Mouse (Mus musculus) G1E (cell line): ENCODE data around the gene Prss32.

ENCODE experiments used
- CTCF ChIP-seq: IDR thresholded peaks from 2 replicates; pipeline ENCODE4 v1.5.1; 2012; ENCODE audit warnings: low read depth, low read length, inconsistent platforms, mixed read lengths
- GATA1 ChIP-seq: IDR thresholded peaks from 2 replicates; pipeline ENCODE4 v1.6.1; 2012; ENCODE audit warnings: borderline replicate concordance, low read length, inconsistent platforms, mixed read lengths
- GATA2 ChIP-seq: IDR thresholded peaks from 2 replicates; pipeline ENCODE4 v1.6.1; 2012; ENCODE audit warnings: low read depth, low read length, inconsistent platforms, borderline replicate concordance
- TAL1 ChIP-seq: conservative IDR thresholded peaks from 2 replicates; pipeline ENCODE4 v1.6.1; 2012; ENCODE audit warnings: low read depth, low read length, inconsistent platforms, mixed read lengths

GRCm38 (mm10) chr17:23823018-23823417 lies 20.6 kb upstream of the Prss32 start:
- no peak for TF ChIP-seq CTCF
- no peak for TF ChIP-seq GATA1
- no peak for TF ChIP-seq TAL1
- no peak for TF ChIP-seq GATA2
